Mouse (Mus musculus) MN1 (cell line): Measurements from ENCODE around the gene Il3.
A peak's percentile ranks its signal among the peaks of the same experiment; 100 is the strongest.
"Not testable (repeated sequence)": the region's sequence is repeated elsewhere in the genome, so short reads cannot be mapped to it uniquely, and the experiment has no call there.

Experiments used
- DNase-seq: peaks from one replicate; pipeline ENCODE4 v3.0.0-alpha.2; 2016; ENCODE audit warnings: low spot score

Il3 gene

DNA sequence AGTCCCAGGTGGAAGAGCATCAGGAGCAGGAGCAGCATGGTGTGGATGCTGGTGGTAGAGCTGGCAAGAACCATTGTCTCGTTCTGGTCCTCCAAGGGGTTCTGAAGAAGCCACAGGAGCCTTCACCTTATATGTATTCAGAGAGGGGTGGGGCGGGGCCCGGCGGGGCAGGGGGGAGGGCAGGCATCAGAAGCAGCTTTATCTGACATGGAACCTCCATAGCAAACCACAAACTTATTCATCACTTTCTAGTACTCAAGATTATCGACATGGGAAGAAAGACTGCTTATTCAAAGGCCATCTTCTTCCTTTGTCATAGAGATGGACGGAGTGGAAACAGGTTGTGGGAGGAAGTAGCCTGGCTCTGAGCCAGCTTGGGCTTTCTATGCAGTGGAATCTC, at the start of gene Il3:
Gene Il3, minus strand, starts transcription at position 101 of the 400 bp plus-strand sequence.
- no peak for DNase-seq

DNA sequence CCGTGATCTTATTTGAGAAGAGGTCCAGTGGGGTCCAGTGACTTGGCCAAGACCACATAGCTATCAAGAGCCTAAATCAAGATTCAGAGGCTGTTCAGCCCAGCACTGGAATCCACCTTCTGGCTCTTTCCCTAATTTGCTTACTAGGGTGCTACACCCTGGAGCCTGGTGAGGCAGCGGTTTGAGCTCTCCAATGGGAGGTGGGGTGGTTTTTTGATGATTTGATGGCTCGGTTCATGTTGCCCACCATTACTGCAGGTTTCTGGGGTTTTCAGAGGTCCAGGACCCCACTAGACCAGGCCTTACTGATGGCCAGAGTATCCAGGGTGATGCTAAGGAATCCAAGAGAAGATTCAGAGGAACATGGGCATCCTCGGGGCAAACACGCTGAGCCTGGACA, 48.3 kb upstream of the Il3 start:
- no peak for DNase-seq

DNA sequence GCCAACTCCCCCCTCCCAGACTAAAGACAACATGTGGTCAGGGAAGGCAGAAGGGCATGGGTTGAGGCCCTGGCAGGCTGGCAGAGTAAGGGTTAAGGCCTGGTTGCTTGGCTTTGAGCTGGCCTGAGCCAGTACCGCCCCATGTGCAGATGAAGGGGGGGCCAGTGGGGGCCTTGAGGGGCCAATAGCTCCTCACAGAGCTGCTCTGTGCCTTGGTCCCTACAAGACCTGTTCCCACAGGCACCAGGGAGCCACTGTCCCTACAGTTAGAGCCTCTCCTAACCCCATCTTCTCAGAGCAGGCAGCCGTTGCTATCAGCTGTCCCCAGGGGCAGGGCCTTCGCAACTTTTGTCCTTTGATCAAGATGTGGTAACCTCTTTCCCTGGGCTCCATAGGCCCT, 47.7 kb upstream of the Il3 start:
- DNase-seq: peak; percentile 25

DNA sequence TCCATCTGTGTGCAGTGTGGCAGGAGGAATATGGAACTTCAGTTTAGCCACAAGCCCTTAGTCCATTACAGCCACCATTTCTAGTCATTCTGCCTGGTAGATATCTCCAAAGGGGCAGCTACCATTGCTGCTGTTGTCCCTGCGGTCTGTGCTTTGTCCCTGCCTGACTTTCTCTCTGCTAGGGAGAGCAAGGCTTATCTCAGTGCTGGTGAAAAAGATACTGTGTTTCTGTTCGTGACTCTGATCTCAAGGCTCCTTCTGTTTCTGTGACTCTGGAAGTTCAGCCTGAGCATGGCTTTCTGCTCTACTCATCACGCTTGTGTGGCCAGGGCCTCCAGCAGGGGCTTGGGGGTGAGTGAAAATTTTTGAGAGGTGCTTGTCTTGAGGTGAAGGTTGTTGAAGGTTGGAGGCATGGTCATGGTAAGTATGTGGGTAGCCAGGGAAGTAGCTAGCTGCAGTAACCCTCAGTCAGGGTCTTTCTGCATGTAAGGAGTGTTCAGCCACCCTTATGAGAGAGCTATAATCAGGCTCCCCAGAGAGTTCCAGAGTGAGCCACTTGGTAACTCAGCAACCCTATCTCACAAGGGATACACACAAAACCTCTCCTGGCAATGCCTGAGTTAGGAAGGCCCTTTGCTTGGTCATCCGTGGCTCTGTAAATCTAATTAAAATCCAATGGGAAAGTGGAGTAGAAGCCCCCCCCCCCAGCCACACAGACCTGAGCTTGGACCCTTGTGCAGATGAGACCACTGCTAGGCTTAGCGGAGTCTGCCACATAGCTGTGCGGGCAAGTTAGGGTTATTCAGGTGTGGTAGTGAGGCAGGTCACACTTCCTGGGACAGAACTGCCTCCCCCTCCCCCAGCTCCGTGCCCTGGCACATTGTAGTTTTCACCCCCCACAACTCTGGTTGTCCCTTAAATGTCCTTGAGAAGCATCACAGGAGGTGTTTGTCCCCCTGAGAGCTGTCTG, 46.6 kb upstream of the Il3 start:
- peak; percentile 65 for DNase-seq

DNA sequence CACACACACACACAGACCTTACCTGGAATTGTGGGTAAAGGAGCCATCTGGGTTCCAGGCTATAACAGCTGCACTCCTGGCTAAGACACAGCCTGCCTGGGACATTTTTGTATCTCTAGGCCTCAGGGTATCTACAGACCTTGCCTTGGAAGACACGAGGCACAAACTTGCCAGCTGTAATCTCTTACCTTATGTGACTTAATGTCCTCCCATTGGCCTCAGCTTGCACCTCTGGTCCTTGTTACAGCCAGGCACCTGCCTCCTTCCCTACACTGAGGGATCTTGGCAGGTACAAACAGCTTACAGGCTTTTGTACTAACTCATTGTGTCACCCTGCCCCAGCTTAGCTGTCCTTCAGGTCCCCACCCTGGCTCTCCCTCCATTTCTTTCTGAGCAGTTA, 45.5 kb upstream of the Il3 start:
- DNase-seq: peak; percentile 38

DNA sequence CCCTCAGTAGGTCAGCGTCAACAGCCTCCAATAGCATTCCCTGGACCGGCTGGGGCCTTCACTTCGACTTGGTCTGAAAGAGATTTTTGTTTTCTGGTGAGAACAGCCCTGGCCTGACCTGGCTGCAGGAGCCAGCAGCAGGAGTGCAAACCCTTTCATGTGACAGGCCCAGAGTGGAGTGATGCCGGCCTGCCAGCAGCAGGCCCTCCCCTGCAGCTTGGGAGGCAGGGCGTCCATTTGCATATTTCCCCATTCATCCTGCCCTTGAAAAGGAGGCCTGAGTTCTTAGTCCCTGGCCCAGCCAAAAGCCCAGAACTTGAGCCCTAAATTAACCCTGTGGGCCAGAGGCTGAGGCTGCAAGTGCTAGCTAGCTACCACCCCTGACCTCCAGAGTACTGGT, 44.9 kb upstream of the Il3 start:
- DNase-seq: peak; percentile 55

DNA sequence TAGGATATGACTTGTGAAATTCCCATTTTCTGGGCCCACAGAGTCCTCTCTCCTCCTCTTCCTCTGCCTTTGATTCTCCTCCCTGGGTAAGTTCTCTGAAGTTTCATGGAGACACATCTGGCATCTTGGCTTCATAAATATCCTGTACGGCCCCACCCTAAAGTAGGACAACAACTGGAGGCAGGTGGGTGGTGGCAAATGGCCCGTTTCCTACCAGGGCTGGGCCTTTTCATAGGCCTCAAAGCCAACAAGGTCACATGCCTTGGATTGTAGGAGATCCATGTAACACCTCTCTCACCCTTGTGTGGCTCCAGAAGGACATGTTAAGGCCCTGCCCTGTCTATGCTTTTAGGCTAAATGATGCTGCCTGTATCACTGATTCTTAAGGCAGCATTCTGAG, 43.5 kb upstream of the Il3 start:
- DNase-seq: no peak

DNA sequence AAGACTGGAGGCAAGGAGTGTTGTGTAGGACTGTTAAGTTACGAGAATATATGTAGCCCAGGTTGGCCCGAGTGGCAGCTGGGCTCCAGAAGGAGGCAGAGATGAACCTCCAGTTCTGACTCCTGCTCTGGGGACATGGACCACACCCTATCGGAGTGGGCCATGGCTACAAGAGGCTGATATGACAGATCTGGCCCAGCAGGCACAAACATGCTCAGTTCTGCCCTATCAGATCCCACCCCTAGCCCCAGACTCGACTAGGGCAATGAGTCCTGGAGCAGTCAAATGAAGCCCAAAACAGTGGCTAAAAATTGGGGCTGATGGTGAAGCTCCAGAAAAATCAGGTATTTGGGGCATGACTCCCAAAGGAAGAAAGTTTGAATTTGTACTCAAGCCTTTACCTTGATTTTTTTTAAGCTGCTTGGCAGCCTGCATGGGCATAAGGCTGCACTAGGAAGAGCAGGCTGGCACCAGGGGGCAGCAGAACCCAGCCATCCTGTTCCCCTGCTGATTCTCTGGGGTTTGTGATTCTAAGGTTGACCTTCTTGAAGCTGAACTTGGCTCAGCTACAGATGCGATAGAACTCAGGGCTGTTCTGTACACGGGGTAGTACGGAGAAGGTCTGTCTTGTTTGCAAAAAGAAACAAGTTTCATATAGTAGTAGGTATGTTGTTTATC, 40.2 kb upstream of the Il3 start:
- peak; percentile 82 for DNase-seq

DNA sequence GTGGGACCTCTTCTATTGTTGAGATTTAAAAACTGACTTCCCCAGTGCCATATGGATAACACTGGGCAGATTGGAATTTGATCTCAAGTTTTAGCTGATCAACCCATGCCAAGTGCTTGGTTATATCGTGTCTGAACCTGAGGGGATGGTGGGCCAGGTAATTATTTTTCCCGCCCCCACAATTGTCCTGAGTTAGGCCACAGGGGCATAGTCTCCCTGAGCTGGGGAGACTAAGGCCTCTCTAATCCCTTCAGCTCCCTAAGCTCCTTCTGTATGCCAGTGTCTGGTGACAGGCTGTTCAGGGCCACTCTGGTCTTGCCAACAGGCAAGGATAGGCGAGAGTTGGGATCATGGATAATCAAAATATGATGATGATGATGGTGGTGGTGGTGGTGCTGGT, 38.3 kb upstream of the Il3 start:
- no peak for DNase-seq

DNA sequence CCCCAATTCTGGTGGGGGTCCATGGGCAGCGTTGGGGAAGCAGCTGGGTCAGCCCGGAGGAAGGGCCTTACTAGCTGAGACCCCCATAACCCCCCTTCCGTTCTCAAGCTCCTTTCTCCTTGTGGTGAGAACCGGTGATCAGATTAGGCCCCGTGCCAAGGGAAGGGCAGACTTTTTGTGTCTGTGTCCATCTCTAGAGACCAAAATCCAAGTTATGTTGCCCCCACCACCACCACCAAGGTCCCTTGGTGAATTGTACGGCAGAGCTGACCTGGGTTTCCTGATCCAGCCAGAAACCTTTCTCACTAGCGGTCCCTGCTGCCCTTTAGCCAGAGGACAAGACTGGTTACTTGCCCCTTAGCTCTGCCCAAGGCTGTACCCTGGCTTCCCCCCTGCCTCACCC, 37.4 kb upstream of the Il3 start:
- peak; percentile 62 for DNase-seq

DNA sequence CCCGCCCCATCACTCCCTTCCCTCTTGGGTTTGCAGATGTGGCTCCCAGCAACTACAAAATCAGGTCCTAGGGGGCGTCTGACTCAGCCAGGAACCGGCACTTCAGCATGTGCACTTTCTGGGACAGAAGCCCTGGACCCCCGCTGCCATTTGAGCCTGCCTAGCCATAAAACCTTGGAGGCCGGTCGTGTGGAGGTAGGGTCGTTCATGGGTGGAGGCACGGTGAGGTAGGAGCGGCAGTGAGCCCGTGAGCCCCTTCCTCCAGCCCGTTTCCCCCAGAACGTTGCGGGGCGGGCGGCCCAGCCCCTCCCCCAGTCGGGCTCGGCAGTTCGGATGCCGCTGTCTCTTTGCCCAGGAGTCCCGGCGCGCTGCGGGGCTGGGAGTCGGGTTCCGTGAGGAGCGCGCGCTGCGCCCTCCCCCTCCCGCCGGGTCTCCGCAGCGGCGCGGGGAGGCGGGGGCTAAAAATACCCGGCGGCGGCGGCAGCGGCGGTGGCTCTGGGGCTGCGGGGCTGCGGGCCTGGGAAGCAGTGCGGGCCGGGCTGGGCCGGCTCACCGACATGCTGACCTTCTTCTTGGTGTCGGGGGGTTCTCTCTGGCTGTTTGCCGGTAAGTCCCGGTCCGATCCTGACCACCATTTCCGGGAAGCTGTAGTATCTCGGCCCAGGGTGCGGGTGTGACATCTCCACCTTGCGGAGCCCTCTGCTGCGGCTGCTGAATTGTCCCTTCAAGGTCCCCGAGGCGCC, 36.8 kb upstream of the Il3 start, which contains the start of gene Acsl6:
Gene Acsl6, plus strand, starts transcription at position 71 of the 743 bp plus-strand sequence.
- peak; percentile 79 for DNase-seq

DNA sequence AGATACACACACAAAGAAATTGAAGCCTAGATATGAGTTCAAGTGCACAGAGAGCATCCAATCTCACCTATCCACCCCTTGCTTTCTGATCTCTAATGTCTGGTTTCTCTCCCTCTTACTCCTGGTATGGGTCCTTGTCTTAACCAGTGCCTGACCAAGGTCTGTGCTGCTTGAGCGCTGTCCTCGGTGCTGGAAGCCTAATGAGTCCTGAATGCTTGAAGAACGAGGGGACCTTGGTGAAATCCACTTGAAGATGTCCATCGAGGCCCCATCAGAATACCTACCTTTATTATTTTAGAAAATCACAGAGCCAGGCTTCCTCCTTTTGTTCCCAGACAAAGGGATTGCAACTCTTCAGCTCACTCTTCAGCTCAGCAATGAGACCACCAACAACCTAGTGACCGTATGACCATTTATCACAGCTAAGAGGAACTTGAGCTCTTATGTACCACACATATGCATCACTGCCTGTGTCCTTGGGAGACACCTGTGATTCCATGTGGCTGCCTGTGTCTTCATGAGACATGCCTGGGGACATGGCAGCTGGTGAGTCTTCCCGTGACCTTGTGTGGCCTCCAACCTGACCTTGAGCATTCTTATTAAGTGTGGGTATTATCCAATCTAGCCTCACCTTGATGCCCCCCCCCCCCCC, 36.1 kb upstream of the Il3 start:
- peak; percentile 36 for DNase-seq

DNA sequence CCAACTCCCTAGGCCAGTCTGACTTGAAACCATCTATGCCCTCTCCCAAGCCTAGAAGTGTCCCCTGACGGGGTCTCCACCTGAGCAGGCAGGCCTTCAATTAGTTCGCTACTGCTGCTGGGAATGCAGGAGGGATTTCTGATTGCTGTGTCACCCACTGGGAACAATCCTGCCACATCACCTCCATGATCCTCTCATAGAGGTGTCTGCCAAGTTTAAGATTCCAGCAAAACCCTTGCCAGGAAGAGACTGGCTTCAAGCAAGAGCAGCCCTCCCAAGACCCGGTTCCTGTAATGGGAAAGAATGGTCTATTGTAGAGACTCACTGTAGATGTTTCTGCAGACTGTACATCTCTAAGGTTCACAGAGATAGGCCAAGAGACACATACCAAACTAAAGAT, 35.5 kb upstream of the Il3 start:
- no peak for DNase-seq

DNA sequence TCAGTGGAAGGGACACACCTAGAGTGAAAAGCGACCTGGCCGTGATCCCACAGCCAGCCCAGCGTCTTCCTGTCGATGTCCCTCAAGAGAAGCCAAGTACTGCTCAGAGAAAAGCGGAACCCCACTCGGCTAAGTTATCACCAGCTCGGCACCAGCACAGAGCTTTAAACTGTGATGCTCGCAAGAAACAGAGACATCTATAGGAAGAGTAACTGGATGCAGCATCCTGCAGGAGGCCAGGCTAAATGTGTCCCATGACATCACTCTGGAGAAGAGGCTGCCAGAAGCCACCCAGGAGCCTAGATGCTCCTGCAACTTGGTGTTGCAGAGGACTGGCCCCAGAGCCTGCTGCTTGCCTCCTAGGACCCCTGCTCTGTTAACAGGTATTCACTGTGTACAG, 34.9 kb upstream of the Il3 start:
- DNase-seq: peak; percentile 34

DNA sequence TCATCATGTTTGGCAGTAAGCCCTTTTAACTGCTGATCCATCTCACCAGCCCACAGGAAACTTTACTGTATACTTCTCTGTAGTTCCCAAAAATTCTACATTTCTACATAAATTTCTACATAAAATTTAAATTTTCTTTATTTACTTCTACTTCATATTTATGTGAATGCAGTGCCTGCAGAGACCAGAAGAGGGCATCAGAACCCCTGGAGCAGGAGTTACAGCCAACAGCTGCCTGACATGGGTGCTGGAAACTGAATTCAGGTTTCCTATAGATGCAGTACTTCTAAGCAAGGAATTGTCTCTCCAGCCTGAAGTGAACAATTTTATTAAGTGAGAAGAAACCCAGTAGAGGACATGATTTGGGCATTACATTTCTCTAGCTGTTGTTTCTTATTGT, 31.7 kb upstream of the Il3 start:
- DNase-seq: no peak

DNA sequence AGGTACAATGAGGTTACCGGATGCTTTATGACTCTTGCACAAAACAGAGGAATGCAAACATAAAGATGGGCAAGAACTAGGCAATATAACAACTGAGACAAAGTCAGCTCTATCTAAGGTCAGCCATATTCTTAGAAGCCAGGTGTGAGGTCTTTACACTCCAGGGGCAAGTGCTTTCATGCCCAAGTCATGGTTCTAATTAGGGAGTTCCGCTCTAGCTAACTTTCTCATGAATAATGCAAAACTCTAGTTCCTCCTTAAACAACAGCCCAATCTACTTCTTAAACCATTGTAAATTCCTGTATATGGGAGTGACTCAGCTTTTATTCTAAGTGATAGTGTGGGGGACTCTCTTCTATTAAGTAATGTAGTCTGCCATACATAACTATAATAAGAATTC, 30.4 kb upstream of the Il3 start:
- not testable (repeated sequence) for DNase-seq

DNA sequence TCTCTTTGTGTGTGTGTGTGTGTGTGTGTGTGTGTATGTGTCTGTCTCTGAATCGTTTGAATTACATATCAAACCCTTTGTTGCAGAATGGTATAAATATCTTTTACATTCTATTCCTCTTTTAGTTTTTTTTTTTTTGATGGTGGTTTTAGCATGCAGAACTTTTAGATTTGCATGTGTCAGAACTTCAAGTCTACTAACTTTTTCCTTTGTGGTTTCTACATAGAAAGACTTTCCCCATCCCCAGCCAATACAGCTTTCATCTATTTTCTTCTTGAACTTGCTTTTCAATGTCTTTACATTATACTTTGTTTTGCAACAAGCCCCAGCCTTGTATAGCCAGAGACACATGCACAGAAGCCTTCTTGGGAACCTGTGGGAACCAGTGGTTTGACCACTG, 29.7 kb upstream of the Il3 start:
- DNase-seq: no peak

DNA sequence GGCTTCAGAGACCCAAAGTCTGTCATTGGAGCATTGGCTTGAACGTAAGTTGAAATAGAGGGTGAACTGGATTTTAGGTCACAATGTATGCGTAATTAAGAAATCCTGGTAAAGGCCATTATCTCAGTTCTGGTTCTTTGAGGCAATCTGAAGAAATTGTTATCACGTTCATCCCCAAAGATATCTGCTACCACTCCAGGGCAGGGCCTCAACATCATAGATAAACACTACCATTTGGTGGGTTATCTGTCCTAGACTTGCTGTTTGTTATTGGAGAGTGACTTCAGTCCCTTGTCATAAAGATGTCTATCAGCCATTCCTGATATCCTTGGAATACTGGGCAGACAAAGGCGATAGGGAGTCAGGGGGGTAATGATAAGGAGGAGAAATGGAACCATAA, 28.9 kb upstream of the Il3 start:
- DNase-seq: no peak

DNA sequence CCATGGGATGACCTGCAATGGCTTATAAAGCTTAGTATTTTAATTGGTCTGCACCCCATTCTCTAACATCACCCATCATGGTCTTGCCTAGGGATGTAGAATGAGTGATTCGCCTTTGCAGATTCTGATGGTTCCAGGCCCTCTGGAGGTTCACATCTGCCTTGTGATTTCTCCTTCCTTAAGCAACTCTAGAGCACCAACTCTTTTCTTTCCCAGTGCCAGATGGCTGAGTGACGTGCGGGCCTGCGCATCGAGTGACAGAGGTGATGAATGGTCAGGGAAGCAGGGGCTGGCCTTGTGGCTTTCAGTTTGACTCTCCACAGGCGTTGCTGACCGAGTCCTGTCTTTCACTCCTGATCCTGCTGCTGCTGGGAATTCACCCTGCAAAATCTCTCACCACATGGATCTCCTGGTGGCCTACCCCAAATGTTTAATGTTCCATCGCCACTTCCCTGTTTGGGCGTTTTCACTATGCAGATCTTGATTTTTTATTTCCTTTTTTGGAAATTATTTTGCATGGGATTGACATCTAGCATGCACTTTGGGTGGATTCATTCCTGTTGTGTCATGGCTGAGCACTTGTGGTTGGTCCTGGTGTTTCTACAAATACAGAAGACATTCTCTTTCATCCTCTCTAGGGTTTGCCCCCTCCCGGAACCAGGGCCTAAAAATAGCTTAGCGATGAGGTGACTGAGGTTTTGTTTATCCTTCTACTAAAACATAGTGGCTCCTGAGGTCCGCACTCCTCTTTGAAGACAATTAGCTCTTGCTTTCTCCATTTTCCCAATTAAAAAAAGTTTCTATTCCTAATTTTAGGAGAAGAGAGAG, 27.1 kb upstream of the Il3 start:
- no peak for DNase-seq

DNA sequence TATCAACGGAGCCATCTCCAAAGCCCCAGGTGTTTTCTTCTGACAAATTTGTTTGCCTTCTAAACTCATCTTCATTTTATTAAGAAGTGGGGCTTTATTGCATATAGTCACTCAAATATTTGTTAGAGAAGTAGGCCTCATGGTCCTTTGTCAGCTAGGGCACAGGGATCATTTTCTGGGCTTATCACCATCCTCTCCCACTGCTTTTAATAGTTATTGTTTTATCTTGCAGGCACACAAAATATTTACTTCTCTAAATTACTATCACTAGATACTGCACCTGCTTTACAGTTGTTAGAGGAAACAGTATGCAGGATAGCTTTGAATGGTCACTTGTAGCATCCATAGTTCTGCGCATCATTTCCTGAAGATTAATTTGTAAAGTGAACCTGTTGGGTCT, 25.1 kb upstream of the Il3 start:
- no peak for DNase-seq

DNA sequence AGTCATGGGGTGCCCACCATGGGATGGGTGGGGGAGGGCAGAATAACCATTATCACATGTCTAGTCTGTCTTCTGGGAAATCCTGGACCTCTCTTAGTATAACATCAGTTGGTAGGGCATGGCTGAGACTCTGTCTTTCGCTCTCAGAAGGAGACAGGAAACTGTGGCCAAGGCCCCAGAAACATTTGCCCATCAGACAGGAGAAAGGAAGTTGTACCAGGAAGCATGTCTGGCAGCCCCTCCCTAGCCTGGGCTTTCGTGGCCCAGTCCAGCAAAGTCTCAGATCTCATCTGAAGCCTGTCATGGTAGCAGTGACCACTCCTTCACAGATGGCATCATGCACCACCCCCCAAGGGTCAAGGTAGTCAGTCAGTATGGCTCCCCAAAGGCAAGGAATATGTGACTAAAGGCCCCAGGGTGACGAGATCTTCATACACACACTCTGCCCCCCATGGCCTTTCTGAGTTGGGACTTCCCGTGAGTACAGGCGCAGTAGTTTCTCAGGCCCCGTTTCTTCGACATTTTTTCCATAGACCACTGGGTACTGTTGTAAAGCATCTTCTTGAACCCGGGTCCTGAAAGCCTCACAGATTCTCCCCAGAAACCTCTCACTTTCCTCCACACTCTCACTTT, 20.9 kb upstream of the Il3 start:
- no peak for DNase-seq
